Mouse (Mus musculus) kidney, postnatal 0 days (tissue): ENCODE measurements at regions not wholly inside any gene's neighbourhood (a gene's known extent, or its start where the extent isn't known, plus 50 kb on each side); places are given as distances from the start of the nearest gene placed in this dataset.

Experiments used
- ATAC-seq: fragments of 200-750 bp; cut with Nextera tagmentation; replicated peaks from 2 replicates; pipeline ENCODE4 v1.8.0; 2017; ENCODE audit warnings: low read depth, moderate number of reproducible peaks, moderate TSS enrichment, moderate library complexity; ENCODE audit not compliant: low FRiP score
- DNase-seq: peaks from one replicate; pipeline ENCODE4 v3.0.0-alpha.2; 2016; ENCODE audit warnings: low spot score
- H3K27ac ChIP-seq: fragments of 300-500 bp; sonication (generic); 2 replicates; pipeline ENCODE4 v1.5.1; 2014; ENCODE audit warnings: mild to moderate bottlenecking
- H3K27me3 ChIP-seq: fragments of 300-500 bp; sonication (generic); 2 replicates; pipeline ENCODE4 v1.6.1; 2014; ENCODE audit warnings: low read length, mixed read lengths; ENCODE audit not compliant: insufficient read depth
- H3K36me3 ChIP-seq: fragments of 300-500 bp; sonication (generic); 2 replicates; pipeline ENCODE4 v1.6.1; 2014; ENCODE audit warnings: low read length, mixed read lengths; ENCODE audit not compliant: insufficient read depth
- H3K4me1 ChIP-seq: fragments of 300-500 bp; sonication (generic); replicated peaks from 2 replicates; pipeline ENCODE4 v1.6.1; 2014; ENCODE audit warnings: antibody characterized with exemption, low read length, mixed read lengths; ENCODE audit not compliant: insufficient read depth
- H3K4me2 ChIP-seq: fragments of 300-500 bp; sonication (generic); 2 replicates; pipeline ENCODE4 v1.6.1; 2014; ENCODE audit warnings: mild to moderate bottlenecking, low read length, moderate library complexity, mixed read lengths
- H3K4me3 ChIP-seq: fragments of 300-500 bp; sonication (generic); replicated peaks from 2 replicates; pipeline ENCODE4 v1.5.1; 2014; ENCODE audit warnings: low read depth, low read length
- H3K9ac ChIP-seq: fragments of 300-500 bp; sonication (generic); 2 replicates; pipeline ENCODE4 v1.6.1; 2014; ENCODE audit warnings: low read depth, low read length
- H3K9me3 ChIP-seq: fragments of 300-500 bp; sonication (generic); replicated peaks from 2 replicates; pipeline ENCODE4 v1.6.1; 2016; ENCODE audit warnings: low read length, inconsistent platforms, mixed read lengths
- CTCF ChIP-seq: IDR thresholded peaks from 2 replicates; pipeline ENCODE4 v1.5.1; 2016; ENCODE audit warnings: antibody characterized with exemption, low read depth, mild to moderate bottlenecking, moderate library complexity
- WGBS: fragments of 180-500 bp; shearing (Covaris S2); extraction: QIAGEN DNeasy Blood & Tissue Kit; methylation state at CpG from one replicate; pipeline ENCODE4 v1.1.7; 2014; 5-methylcytosine and 5-hydroxymethylcytosine counted together

DNA sequence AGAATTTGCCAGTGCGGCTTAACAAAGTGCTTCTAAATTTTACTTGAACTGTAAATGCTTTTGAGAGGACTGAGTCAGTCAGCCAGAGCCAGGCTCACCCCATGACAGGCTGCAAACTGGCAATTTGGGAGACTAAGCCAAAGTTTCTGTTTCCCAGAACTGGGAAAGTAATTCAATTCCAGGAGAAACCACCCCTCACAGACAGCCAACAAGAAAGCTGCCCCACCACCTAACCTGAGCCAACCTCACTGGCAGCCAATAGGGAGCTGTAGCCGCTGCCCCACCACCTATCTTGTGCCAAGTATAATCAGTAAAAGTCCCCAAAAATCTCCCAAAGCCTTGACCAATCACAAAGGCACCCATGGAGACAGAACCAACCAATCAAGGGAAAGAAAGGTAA, 71.6 kb upstream of the Wdr75 start:
- H3K27me3 ChIP-seq: no peaks in the 10 kb centered on the region
- H3K4me2 ChIP-seq: no peak overlapping the region
- H3K36me3 ChIP-seq: no peaks in the 10 kb centered on the region
- DNase-seq (no peak), ATAC-seq (no peak)
- H3K9me3 ChIP-seq: no peaks in the 10 kb centered on the region
- 88% methylated on average over 2 of the region's 2 CpGs for WGBS
- no peak overlapping the region for H3K27ac ChIP-seq
- no peak for TF ChIP-seq CTCF
- H3K4me3 ChIP-seq: no peak overlapping the region
- no peaks in the 10 kb centered on the region for H3K4me1 ChIP-seq
- no peak overlapping the region for H3K9ac ChIP-seq

- TF ChIP-seq CTCF: no peak
- ATAC-seq (no peak), DNase-seq (no peak)
- H3K4me2 ChIP-seq: no peak overlapping the region
- no peaks in the 10 kb centered on the region; the same call in 1 of the 2 replicates for H3K9me3 ChIP-seq
- H3K4me1 ChIP-seq: no peaks in the 10 kb centered on the region
- no peaks in the 10 kb centered on the region for H3K27me3 ChIP-seq
- H3K36me3 ChIP-seq: no peaks in the 10 kb centered on the region
- no peak overlapping the region for H3K4me3 ChIP-seq
- WGBS: 94% methylated on average over 3 of the region's 3 CpGs
- no peak overlapping the region for H3K9ac ChIP-seq
- no peak overlapping the region for H3K27ac ChIP-seq
These were observed 62.0 kb upstream of the Wdr75 start for GRCm38 (mm10) chr1:45732958-45733357.

- Histone ChIP-seq H3K4me3 (no peak overlapping the region), H3K36me3 (no peaks in the 10 kb centered on the region), H3K9ac (no peak overlapping the region), H3K4me1 (no peaks in the 10 kb centered on the region), H3K9me3 (no peaks in the 10 kb centered on the region), H3K27ac (no peak overlapping the region), H3K4me2 (no peak overlapping the region), H3K27me3 (no peaks in the 10 kb centered on the region)
- DNase-seq: no peak
- WGBS: 77% methylated on average over 1 of the region's 1 CpGs
- TF ChIP-seq CTCF: no peak
- no peak for ATAC-seq
These were observed 49.8 kb upstream of the Wdr75 start for GRCm38 (mm10) chr1:45745136-45745535.
